Mouse (Mus musculus) stomach, embryonic 16.5 days (tissue): Measurements from ENCODE around the gene Ccdc188. TPM values are rescaled to one million over a fixed set of nuclear protein-coding genes. Genes with fewer than 3 reads are reported as not detected.

Source experiments
- ATAC-seq: fragments of 200-750 bp; cut with Nextera tagmentation; 2 replicates; pipeline ENCODE4 v1.8.0; 2017; ENCODE audit warnings: moderate number of reproducible peaks, moderate TSS enrichment; ENCODE audit not compliant: insufficient read depth, low FRiP score
- H3K27ac ChIP-seq: fragments of 300-500 bp; sonication (generic); 2 replicates; pipeline ENCODE4 v1.5.1; 2014; ENCODE audit warnings: low read length
- H3K27me3 ChIP-seq: fragments of 300-500 bp; sonication (generic); 2 replicates; pipeline ENCODE4 v1.6.1; 2014; ENCODE audit warnings: low read length, control low read depth, mixed read lengths; ENCODE audit not compliant: control insufficient read depth, insufficient read depth
- H3K36me3 ChIP-seq: fragments of 300-500 bp; sonication (generic); 2 replicates; pipeline ENCODE4 v1.6.1; 2014; ENCODE audit warnings: low read length; ENCODE audit not compliant: control insufficient read depth, insufficient read depth
- H3K4me1 ChIP-seq: fragments of 300-500 bp; sonication (generic); 2 replicates; pipeline ENCODE4 v1.6.1; 2014; ENCODE audit warnings: low read length, control low read depth, mixed read lengths; ENCODE audit not compliant: control insufficient read depth, insufficient read depth
- H3K4me2 ChIP-seq: fragments of 300-500 bp; sonication (generic); 2 replicates; pipeline ENCODE4 v1.6.1; 2014; ENCODE audit warnings: low read depth, low read length, mixed read lengths
- H3K4me3 ChIP-seq: fragments of 300-500 bp; sonication (generic); replicated peaks from 2 replicates; pipeline ENCODE4 v1.5.1; 2014; ENCODE audit warnings: mild to moderate bottlenecking, low read length
- H3K9ac ChIP-seq: fragments of 300-500 bp; sonication (generic); 2 replicates; pipeline ENCODE4 v1.6.1; 2014; ENCODE audit warnings: low read length
- H3K9me3 ChIP-seq: fragments of 300-500 bp; sonication (generic); replicated peaks from 2 replicates; pipeline ENCODE4 v1.6.1; 2016; ENCODE audit warnings: low read length, control low read depth; ENCODE audit not compliant: control insufficient read depth
- WGBS: fragments of 180-500 bp; shearing (Covaris S2); extraction: QIAGEN DNeasy Blood & Tissue Kit; methylation state at CpG from one replicate; pipeline ENCODE4 v1.1.7; 2014; 5-methylcytosine and 5-hydroxymethylcytosine counted together
- polyA plus RNA-seq: library from polyadenylated mRNA; unstranded; fragments of >200 nt; fragmentation: Nextera tagmentation; extraction: Ambion mirVana; gene quantifications from 2 replicates; pipeline ENCODE4 v1.2.1, GENCODE M21; 2015

The Ccdc188 gene
- polyA plus RNA-seq, 1 experiment from 2014 or later = not detected

GRCm38 (mm10) chr16:18197881-18198280 is 19.8 kb upstream of the Ccdc188 start:
- 79% methylated on average over 6 of the region's 6 CpGs for WGBS
- Histone ChIP-seq H3K27ac (no peak overlapping the region), H3K36me3 (no peaks in the 10 kb centered on the region), H3K4me2 (no peak overlapping the region), H3K4me1 (peaks cover 15% of the 10 kb centered on the region), H3K9ac (no peak overlapping the region), H3K9me3 (no peaks in the 10 kb centered on the region), H3K4me3 (no peak overlapping the region), H3K27me3 (no peaks in the 10 kb centered on the region)
- ATAC-seq = no peak

- no peaks in the 10 kb centered on the region for H3K36me3 ChIP-seq
- no peak for ATAC-seq
- H3K4me2 ChIP-seq = no peak overlapping the region
- no peaks in the 10 kb centered on the region for H3K9me3 ChIP-seq
- H3K27ac ChIP-seq = no peak overlapping the region
- H3K27me3 ChIP-seq = no peaks in the 10 kb centered on the region
- WGBS = 67% methylated on average over 10 of the region's 10 CpGs
- H3K4me1 ChIP-seq = peaks cover 15% of the 10 kb centered on the region
- H3K9ac ChIP-seq = no peak overlapping the region
- no peak overlapping the region for H3K4me3 ChIP-seq
These were observed 19.1 kb upstream of the Ccdc188 start for GRCm38 (mm10) chr16:18198365-18199098.

GRCm38 (mm10) chr16:18200062-18200461 is 17.6 kb upstream of the Ccdc188 start:
- Histone ChIP-seq H3K4me2 (no peak overlapping the region), H3K9me3 (no peaks in the 10 kb centered on the region), H3K27me3 (no peaks in the 10 kb centered on the region), H3K4me1 (peaks cover 4% of the 10 kb centered on the region; the same call in 1 of the 2 replicates), H3K36me3 (no peaks in the 10 kb centered on the region), H3K27ac (no peak overlapping the region), H3K4me3 (no peak overlapping the region), H3K9ac (no peak overlapping the region)
- no peak for ATAC-seq
- WGBS = 60% methylated on average over 2 of the region's 2 CpGs

GRCm38 (mm10) chr16:18201620-18202019 is 16.1 kb upstream of the Ccdc188 start:
- Histone ChIP-seq H3K27me3 (no peaks in the 10 kb centered on the region), H3K4me1 (peaks cover 4% of the 10 kb centered on the region; the same call in 1 of the 2 replicates), H3K9me3 (no peaks in the 10 kb centered on the region), H3K36me3 (no peaks in the 10 kb centered on the region), H3K27ac (no peak overlapping the region), H3K9ac (no peak overlapping the region; the same call in 1 of the 2 replicates), H3K4me3 (no peak overlapping the region), H3K4me2 (no peak overlapping the region)
- WGBS = 6% methylated on average over 1 of the region's 1 CpGs
- ATAC-seq = no peak

- WGBS = 77% methylated on average over 1 of the region's 1 CpGs
- Histone ChIP-seq H3K9ac (no peak overlapping the region), H3K4me2 (no peak overlapping the region), H3K36me3 (no peaks in the 10 kb centered on the region), H3K4me1 (peaks cover 4% of the 10 kb centered on the region; the same call in 1 of the 2 replicates), H3K27me3 (no peaks in the 10 kb centered on the region), H3K9me3 (no peaks in the 10 kb centered on the region), H3K27ac (no peak overlapping the region), H3K4me3 (no peak overlapping the region)
- no peak for ATAC-seq
These were observed 15.6 kb upstream of the Ccdc188 start for GRCm38 (mm10) chr16:18202061-18202460.

- H3K36me3 ChIP-seq = no peaks in the 10 kb centered on the region
- no peak overlapping the region for H3K27ac ChIP-seq
- ATAC-seq = no peak
- H3K4me2 ChIP-seq = no peak overlapping the region
- no peak overlapping the region for H3K4me3 ChIP-seq
- peaks cover 4% of the 10 kb centered on the region; the same call in 1 of the 2 replicates for H3K4me1 ChIP-seq
- no peaks in the 10 kb centered on the region for H3K9me3 ChIP-seq
- no peaks in the 10 kb centered on the region for H3K27me3 ChIP-seq
- no peak overlapping the region for H3K9ac ChIP-seq
- WGBS = 59% methylated on average over 7 of the region's 7 CpGs
These were observed 14.1 kb upstream of the Ccdc188 start for GRCm38 (mm10) chr16:18203430-18204091.

- no peak overlapping the region for H3K27ac ChIP-seq
- H3K9ac ChIP-seq = no peak overlapping the region
- no peaks in the 10 kb centered on the region for H3K4me1 ChIP-seq
- H3K27me3 ChIP-seq = no peaks in the 10 kb centered on the region
- no peak overlapping the region for H3K4me3 ChIP-seq
- H3K9me3 ChIP-seq = no peaks in the 10 kb centered on the region
- no peak for ATAC-seq
- no peaks in the 10 kb centered on the region for H3K36me3 ChIP-seq
- 24% methylated on average over 8 of the region's 8 CpGs for WGBS
- H3K4me2 ChIP-seq = no peak overlapping the region
These were observed 6.8 kb upstream of the Ccdc188 start for GRCm38 (mm10) chr16:18210701-18211416.

- peak; percentile 42; the same call in 1 of the 2 replicates for ATAC-seq
- no peak overlapping the region for H3K27ac ChIP-seq
- no peaks in the 10 kb centered on the region for H3K4me1 ChIP-seq
- 45% methylated on average over 10 of the region's 10 CpGs for WGBS
- no peaks in the 10 kb centered on the region for H3K36me3 ChIP-seq
- H3K4me3 ChIP-seq = no peak overlapping the region
- no peaks in the 10 kb centered on the region for H3K27me3 ChIP-seq
- 0 out of 2 replicates have a peak overlapping the region, but pooled peaks have one; percentile 13 for H3K9ac ChIP-seq
- no peaks in the 10 kb centered on the region for H3K9me3 ChIP-seq
- H3K4me2 ChIP-seq = no peak overlapping the region
These were observed 6.1 kb upstream of the Ccdc188 start for GRCm38 (mm10) chr16:18211417-18212171.
